Mouse (Mus musculus): ENCODE measurements at regions not wholly inside any gene's neighbourhood (a gene's known extent, or its start where the extent isn't known, plus 50 kb on each side); places are given as distances from the start of the nearest gene placed in this dataset.

DNA sequence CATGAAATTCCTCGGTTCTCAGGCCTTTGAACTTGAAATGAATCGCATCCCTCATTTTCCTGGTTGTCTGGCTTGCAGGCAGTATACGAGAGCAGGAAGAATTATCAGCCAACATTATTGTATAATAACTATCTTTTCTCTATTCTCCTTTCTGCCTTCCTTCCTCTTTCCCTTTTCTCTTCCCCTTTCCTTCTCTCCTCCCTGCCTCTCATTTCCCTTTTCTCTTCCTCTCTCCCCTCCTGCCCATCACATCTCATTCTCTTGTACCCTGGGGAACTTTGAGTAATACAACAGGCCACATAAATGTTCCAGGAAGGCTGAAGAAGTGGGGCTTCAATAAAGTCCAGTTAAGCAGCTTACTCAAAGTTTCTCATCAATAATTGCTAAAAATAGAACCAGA is 2831.1 kb downstream of the 9330182O14Rik start:
- DNase-seq: no peak
- intact Hi-C loops (cut with DNase I): no loop called here

Data from left cerebral cortex, postnatal 4 days (tissue).